ENCODE assay signal across 36 mouse cellular contexts in the genomic region with DNA sequence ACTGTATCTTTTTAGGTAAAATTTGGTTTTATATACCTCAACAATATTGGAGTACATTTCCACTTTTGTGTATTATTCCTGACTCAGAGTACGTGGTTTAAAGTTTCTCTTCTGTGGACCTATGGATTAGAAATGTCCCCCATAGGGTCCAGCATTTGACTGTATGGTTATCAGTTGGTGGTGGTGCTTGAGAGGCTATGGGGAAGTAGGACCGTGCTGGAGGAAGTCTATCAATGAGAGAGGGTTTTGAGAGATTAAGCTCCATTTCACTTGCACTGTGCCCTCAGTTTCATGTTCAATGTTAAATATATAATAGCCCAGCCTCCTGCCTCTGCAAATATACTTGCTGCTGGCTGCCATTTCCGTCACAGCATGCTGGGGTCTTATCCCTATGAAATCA. TPM values are rescaled to one million over a fixed set of nuclear protein-coding genes. Genes with fewer than 3 reads are reported as not detected.
"Had no signal": no experiment of that assay in that cellular context is flagged by ENCODE, and none has a peak within 500 bp of the region (broad histone marks: within the 10 kb centered on the region; RNA-seq: fewer than 3 reads in every experiment).

No protein-coding gene starts in this region.

- H3K27ac ChIP-seq: limb, embryonic 10.5 days; limb, embryonic 12.5 days; limb, embryonic 13.5 days; limb, embryonic 15.5 days; liver, embryonic 12.5 days; liver, embryonic 13.5 days; liver, embryonic 14.5 days; liver, embryonic 15.5 days; lung, embryonic 15.5 days; macrophage; midbrain, embryonic 10.5 days; midbrain, embryonic 12.5 days; midbrain, embryonic 13.5 days; midbrain, embryonic 15.5 days; neural tube, embryonic 12.5 days had no signal

- H3K9ac ChIP-seq: limb, embryonic 12.5 days; limb, embryonic 13.5 days; limb, embryonic 15.5 days; liver, embryonic 12.5 days; liver, embryonic 13.5 days; liver, embryonic 14.5 days; liver, embryonic 15.5 days; liver, postnatal 0 days; lung, embryonic 14.5 days; lung, embryonic 15.5 days; midbrain, embryonic 12.5 days; midbrain, embryonic 13.5 days; midbrain, embryonic 15.5 days; neural tube, embryonic 12.5 days had no signal

- H3K4me3 ChIP-seq: limb, embryonic 10.5 days; limb, embryonic 12.5 days; limb, embryonic 13.5 days; limb, embryonic 15.5 days; liver, embryonic 12.5 days; liver, embryonic 13.5 days; liver, embryonic 15.5 days; lung, embryonic 15.5 days; megakaryocyte, embryonic 14.5 days; midbrain, embryonic 10.5 days; midbrain, embryonic 12.5 days; midbrain, embryonic 13.5 days; midbrain, embryonic 15.5 days; myocyte; neural tube, embryonic 12.5 days had no signal

- H3K4me1 ChIP-seq: limb, embryonic 10.5 days; limb, embryonic 12.5 days; limb, embryonic 13.5 days; limb, embryonic 15.5 days; liver, embryonic 12.5 days; liver, embryonic 13.5 days; liver, embryonic 15.5 days; lung, embryonic 15.5 days; megakaryocyte, embryonic 14.5 days; midbrain, embryonic 10.5 days; midbrain, embryonic 12.5 days; midbrain, embryonic 13.5 days; midbrain, embryonic 15.5 days; neural tube, embryonic 12.5 days had no signal

- H3K9me3 ChIP-seq: limb, embryonic 10.5 days; limb, embryonic 12.5 days; limb, embryonic 13.5 days; limb, embryonic 15.5 days; liver, embryonic 12.5 days; liver, embryonic 13.5 days; liver, embryonic 15.5 days; lung, embryonic 15.5 days; megakaryocyte, embryonic 14.5 days; midbrain, embryonic 10.5 days; midbrain, embryonic 12.5 days; midbrain, embryonic 13.5 days; midbrain, embryonic 15.5 days; neural tube, embryonic 12.5 days had no signal

- DNase-seq: left cerebral cortex, postnatal 4 days; liver; liver, embryonic 13.5 days; liver, postnatal 0 days; lung, adult 18-20 months; lung, adult 2 months; lung, embryonic 14.5 days; lung, postnatal 10 days; lung, postnatal 14 days; lung, postnatal 36 days; lung, postnatal 4 days; midbrain, embryonic 14.5 days had no signal

- H3K36me3 ChIP-seq: limb, embryonic 10.5 days; limb, embryonic 12.5 days; limb, embryonic 13.5 days; limb, embryonic 15.5 days; liver, embryonic 12.5 days; liver, embryonic 13.5 days; liver, embryonic 15.5 days; lung, embryonic 15.5 days; midbrain, embryonic 10.5 days; midbrain, embryonic 12.5 days; midbrain, embryonic 13.5 days; midbrain, embryonic 15.5 days; neural tube, embryonic 12.5 days had no signal

- H3K27me3 ChIP-seq: limb, embryonic 12.5 days; limb, embryonic 13.5 days; limb, embryonic 15.5 days; liver, embryonic 12.5 days; liver, embryonic 13.5 days; liver, embryonic 15.5 days; lung, embryonic 15.5 days; megakaryocyte, embryonic 14.5 days; midbrain, embryonic 12.5 days; midbrain, embryonic 13.5 days; midbrain, embryonic 15.5 days; neural tube, embryonic 12.5 days had no signal

RNA-seq across cellular contexts. Expression of gene Cdh9, which starts 28.7 kb away (rescaled TPM):
- total RNA-seq: liver, adult 2 months; megakaryocyte progenitor cell, adult 5-6 weeks; megakaryocyte, adult 5-6 weeks; megakaryocyte-erythroid progenitor cell, adult 5-6 weeks; monocyte, adult 5-6 weeks had no signal
- polyA plus RNA-seq: liver, adult 2 months; liver, embryonic 12.5 days; liver, embryonic 13.5 days; liver, embryonic 14.5 days; liver, embryonic 15.5 days; liver, embryonic 16.5 days; liver, postnatal 0 days; lung, adult 2 months; lung, embryonic 14.5 days; lung, embryonic 16.5 days; lung, postnatal 0 days; myocyte had no signal
